18 mouse cellular contexts compared by ENCODE assay signal in the genomic region with DNA sequence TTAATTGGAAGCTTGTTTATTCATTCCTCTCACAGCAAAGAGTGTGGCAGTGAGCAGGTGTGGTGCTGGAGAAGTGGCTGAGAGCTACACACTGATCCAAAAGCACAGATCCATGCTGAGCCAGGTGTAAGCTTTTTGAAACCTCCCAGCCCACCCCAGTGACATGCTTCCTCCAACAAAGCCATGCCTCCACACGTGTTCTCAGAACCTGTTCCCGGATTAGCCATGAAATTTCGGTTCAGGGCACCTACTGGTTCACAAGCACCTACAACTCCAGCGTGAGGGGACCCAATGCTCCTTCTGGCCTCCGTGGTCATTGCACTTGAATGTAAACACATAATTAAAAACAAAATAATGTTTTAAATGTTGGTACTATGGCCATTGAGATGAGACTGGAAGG.
"Had no signal": no experiment of that assay in that cellular context is flagged by ENCODE, and none has a peak within 500 bp of the region (broad histone marks: within the 10 kb centered on the region; RNA-seq: fewer than 3 reads in every experiment).

No protein-coding gene starts in this region.

- H3K27ac ChIP-seq: liver, embryonic 15.5 days; lung, embryonic 15.5 days; midbrain, embryonic 10.5 days; midbrain, embryonic 12.5 days; neural tube, embryonic 13.5 days; neural tube, embryonic 15.5 days had no signal

- H3K4me3 ChIP-seq: liver, embryonic 15.5 days; lung, embryonic 15.5 days; midbrain, embryonic 10.5 days; midbrain, embryonic 12.5 days; myocyte; neural tube, embryonic 13.5 days; neural tube, embryonic 15.5 days had no signal

- H3K4me1 ChIP-seq: lung, embryonic 15.5 days; neural tube, embryonic 13.5 days; neural tube, embryonic 15.5 days had no signal

- H3K36me3 ChIP-seq: neural tube, embryonic 15.5 days had no signal

- H3K9me3 ChIP-seq: liver, embryonic 15.5 days; lung, embryonic 15.5 days; midbrain, embryonic 10.5 days; midbrain, embryonic 12.5 days; neural tube, embryonic 13.5 days; neural tube, embryonic 15.5 days had no signal

- DNase-seq: liver, postnatal 0 days; lung, adult 2 months; lung, postnatal 14 days; lung, postnatal 36 days; midbrain, embryonic 14.5 days; retina, postnatal 1 day; right cerebral cortex, adult 18-20 months; right cerebral cortex, postnatal 25 days; right cerebral cortex, postnatal 4 days; spleen, adult 18-20 months; thymus, postnatal 36 days had no signal

- H3K27me3 ChIP-seq: liver, embryonic 15.5 days; lung, embryonic 15.5 days; midbrain, embryonic 12.5 days; neural tube, embryonic 13.5 days; neural tube, embryonic 15.5 days had no signal
